Mouse (Mus musculus) heart, adult 2 months (tissue): ENCODE data around the gene Cep112.

ENCODE experiments used
- CTCF ChIP-seq: fragments of 200-600 bp; IDR thresholded peaks from 2 replicates; pipeline ENCODE4 v1.8.1; 2022; ENCODE audit warnings: antibody characterized with exemption, mild to moderate bottlenecking, moderate library complexity
- EP300 ChIP-seq: fragments of 200-500 bp; IDR thresholded peaks from 2 replicates; pipeline ENCODE4 v1.6.1; 2011; ENCODE audit warnings: low read depth, low read length, control low read depth; ENCODE audit not compliant: insufficient read depth
- POLR2A ChIP-seq: fragments of 200-500 bp; IDR thresholded peaks from 2 replicates; pipeline ENCODE4 v1.6.1; 2011; ENCODE audit warnings: mild to moderate bottlenecking, low read depth, low read length, control low read depth; ENCODE audit not compliant: insufficient read depth

- TF ChIP-seq CTCF (no peak), POLR2A (no peak), EP300 (no peak)
Observed at GRCm38 (mm10) chr11:108881662-108882061, 456.7 kb downstream of the Cep112 start.
